Mouse (Mus musculus) neural tube, embryonic 11.5 days (tissue): ENCODE data around the gene Arid1b. TPM values are rescaled to one million over a fixed set of nuclear protein-coding genes. Genes with fewer than 3 reads are reported as not detected.

Experiments
- ATAC-seq: fragments of 200-750 bp; cut with Nextera tagmentation; 2 replicates; pipeline ENCODE4 v1.8.0; 2017; ENCODE audit warnings: moderate number of reproducible peaks, mild to moderate bottlenecking, moderate TSS enrichment, moderate library complexity; ENCODE audit not compliant: insufficient read depth, low FRiP score, low TSS enrichment
- DNase-seq: peaks from one replicate; pipeline ENCODE4 v3.0.0-alpha.2; 2015; ENCODE audit warnings: low spot score
- H3K27ac ChIP-seq: fragments of 300-500 bp; sonication (generic); 2 replicates; pipeline ENCODE4 v1.5.1; 2014; ENCODE audit warnings: low read depth, mild to moderate bottlenecking, low read length
- H3K27me3 ChIP-seq: fragments of 300-500 bp; sonication (generic); 2 replicates; pipeline ENCODE4 v1.6.1; 2014; ENCODE audit warnings: mild to moderate bottlenecking, low read length, mixed read lengths; ENCODE audit not compliant: control insufficient read depth, insufficient read depth
- H3K36me3 ChIP-seq: fragments of 300-500 bp; sonication (generic); 2 replicates; pipeline ENCODE4 v1.6.1; 2014; ENCODE audit warnings: mild to moderate bottlenecking, low read length, moderate library complexity, mixed read lengths; ENCODE audit not compliant: control insufficient read depth, insufficient read depth
- H3K4me1 ChIP-seq: fragments of 300-500 bp; sonication (generic); 2 replicates; pipeline ENCODE4 v1.6.1; 2014; ENCODE audit warnings: low read length, mixed read lengths; ENCODE audit not compliant: control insufficient read depth, insufficient read depth
- H3K4me2 ChIP-seq: fragments of 300-500 bp; sonication (generic); 2 replicates; pipeline ENCODE4 v1.6.1; 2014; ENCODE audit warnings: low read depth, mild to moderate bottlenecking, moderate library complexity
- H3K4me3 ChIP-seq: fragments of 300-500 bp; sonication (generic); 2 replicates; pipeline ENCODE4 v1.5.1; 2014; ENCODE audit warnings: low read depth, low read length
- H3K9ac ChIP-seq: fragments of 300-500 bp; sonication (generic); 2 replicates; pipeline ENCODE4 v1.6.1; 2014; ENCODE audit warnings: mild to moderate bottlenecking, low read length
- H3K9me3 ChIP-seq: fragments of 300-500 bp; sonication (generic); 2 replicates; pipeline ENCODE4 v1.6.1; 2016; ENCODE audit warnings: low read length; ENCODE audit not compliant: control insufficient read depth
- WGBS: fragments of 180-500 bp; shearing (Covaris S2); extraction: QIAGEN DNeasy Blood & Tissue Kit; methylation state at CpG from one replicate; pipeline ENCODE4 v1.1.7; 2014; 5-methylcytosine and 5-hydroxymethylcytosine counted together
- polyA plus RNA-seq: library from polyadenylated mRNA; unstranded; fragments of >200 nt; fragmentation: Nextera tagmentation; extraction: Ambion mirVana; gene quantifications from 2 replicates; pipeline ENCODE4 v1.2.1, GENCODE M21; 2014

Gene Arid1b
- polyA plus RNA-seq, 1 experiment from 2014 or later, result 14.3 TPM

DNA sequence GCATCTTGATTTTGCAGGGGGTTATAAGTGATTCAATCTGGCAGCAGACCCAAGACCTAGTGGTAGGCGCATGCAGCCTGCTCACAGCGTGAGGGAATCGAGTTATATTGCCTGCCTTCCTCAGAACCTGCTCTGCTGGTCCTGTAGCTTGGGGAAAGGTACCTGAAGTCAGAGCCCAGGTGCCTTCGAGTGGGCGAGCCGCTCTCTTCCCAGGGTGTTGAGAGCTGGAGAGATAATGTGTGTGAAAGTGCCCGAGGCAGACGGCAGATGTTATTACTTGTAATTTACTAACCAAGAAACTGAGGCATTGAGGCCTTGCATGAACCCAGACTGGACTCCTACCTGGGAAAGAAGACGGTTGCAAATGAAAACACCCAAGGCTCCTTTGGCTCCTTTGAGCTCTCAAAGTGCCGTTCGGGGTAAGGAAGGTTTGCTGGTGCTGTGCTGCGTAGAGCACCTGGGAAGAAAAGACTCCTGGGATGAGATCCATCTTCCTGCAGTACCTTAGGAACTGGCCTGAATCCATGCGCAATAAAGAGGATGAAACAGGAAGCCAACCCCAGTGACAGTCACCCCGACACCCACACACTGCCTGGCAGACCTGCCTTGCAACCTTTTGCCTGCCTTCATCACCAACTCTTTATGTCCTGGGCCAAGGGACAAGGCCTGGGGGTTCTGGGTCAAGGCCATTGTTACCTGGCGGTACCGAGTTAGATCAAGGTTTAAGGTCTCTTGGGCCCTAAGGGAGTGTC is 401.5 kb downstream of the Arid1b start:
- WGBS, result 87% methylated on average over 16 of the region's 16 CpGs
- H3K9me3 ChIP-seq, result no peaks in the 10 kb centered on the region
- H3K4me3 ChIP-seq, result no peak overlapping the region
- no peaks in the 10 kb centered on the region for H3K4me1 ChIP-seq
- H3K4me2 ChIP-seq, result no peak overlapping the region
- ATAC-seq (no peak), DNase-seq (no peak)
- no peaks in the 10 kb centered on the region for H3K27me3 ChIP-seq
- no peaks in the 10 kb centered on the region for H3K36me3 ChIP-seq
- H3K9ac ChIP-seq, result no peak overlapping the region
- no peak overlapping the region for H3K27ac ChIP-seq

- no peak overlapping the region for H3K4me3 ChIP-seq
- no peaks in the 10 kb centered on the region for H3K4me1 ChIP-seq
- WGBS, result 77% methylated on average over 5 of the region's 5 CpGs
- no peak for ATAC-seq
- no peak overlapping the region for H3K4me2 ChIP-seq
- H3K9me3 ChIP-seq, result no peaks in the 10 kb centered on the region
- H3K27me3 ChIP-seq, result no peaks in the 10 kb centered on the region
- no peak overlapping the region for H3K27ac ChIP-seq
- no peaks in the 10 kb centered on the region for H3K36me3 ChIP-seq
- no peak overlapping the region for H3K9ac ChIP-seq
- no peak for DNase-seq
Observed at GRCm38 (mm10) chr17:5396213-5396612, 402.1 kb downstream of the Arid1b start.
